Mouse (Mus musculus) kidney, postnatal 10 days (tissue): Measurements from ENCODE around the gene Tor1aip1.

Experiments
- DNase-seq: peaks from one replicate; pipeline ENCODE4 v3.0.0; 2021; ENCODE audit warnings: mixed read lengths

Tor1aip1 gene

DNA sequence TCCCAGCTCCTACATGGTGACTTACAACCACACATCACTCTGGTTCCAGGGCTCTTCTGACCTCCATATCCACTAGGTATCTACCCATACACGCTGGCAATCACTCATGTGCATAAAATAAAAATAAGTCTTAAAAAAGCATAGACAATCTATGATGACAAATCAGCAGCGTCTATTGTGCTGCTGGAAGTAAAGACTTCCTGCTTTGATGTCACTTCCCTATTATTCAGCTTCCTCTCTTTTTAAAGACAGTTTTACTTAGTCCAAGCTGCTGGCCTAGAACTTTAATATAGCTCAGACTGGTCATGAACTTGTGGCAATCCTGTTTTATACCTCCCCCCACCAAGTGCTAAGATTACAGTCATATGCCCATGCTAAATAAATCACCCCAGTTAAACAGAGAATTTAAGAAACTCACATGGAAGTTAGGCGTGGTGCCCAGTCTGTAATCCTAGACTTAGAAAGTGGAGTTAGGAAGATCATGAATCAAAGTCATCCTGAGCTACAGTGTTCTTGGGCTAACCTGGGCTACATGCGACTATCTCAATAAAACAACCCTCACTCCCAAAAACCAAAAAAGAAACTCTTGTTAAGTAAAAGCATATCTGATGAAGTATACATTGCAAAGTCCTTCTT lies 7.8 kb downstream of the Tor1aip1 start:
- no peak for DNase-seq

DNA sequence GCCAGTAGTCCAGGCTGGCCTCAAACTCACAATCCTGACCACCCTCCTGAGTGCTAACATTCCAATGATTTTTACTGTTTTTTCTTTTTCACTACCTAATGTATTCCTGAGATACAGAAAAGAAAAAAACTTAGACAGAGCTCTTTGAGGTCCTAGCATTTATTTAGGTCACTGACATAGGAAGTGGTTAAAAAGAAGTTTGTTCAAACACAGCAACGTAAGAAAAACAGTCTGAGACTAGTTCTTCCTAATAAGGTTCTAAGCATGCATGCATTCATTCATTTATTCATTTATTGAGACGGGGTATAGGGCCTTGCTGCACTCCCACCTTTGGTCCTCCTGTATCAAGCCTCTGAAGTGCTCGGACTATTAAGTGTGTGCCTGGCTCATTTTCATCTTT lies 8.4 kb downstream of the Tor1aip1 start:
- no peak for DNase-seq

DNA sequence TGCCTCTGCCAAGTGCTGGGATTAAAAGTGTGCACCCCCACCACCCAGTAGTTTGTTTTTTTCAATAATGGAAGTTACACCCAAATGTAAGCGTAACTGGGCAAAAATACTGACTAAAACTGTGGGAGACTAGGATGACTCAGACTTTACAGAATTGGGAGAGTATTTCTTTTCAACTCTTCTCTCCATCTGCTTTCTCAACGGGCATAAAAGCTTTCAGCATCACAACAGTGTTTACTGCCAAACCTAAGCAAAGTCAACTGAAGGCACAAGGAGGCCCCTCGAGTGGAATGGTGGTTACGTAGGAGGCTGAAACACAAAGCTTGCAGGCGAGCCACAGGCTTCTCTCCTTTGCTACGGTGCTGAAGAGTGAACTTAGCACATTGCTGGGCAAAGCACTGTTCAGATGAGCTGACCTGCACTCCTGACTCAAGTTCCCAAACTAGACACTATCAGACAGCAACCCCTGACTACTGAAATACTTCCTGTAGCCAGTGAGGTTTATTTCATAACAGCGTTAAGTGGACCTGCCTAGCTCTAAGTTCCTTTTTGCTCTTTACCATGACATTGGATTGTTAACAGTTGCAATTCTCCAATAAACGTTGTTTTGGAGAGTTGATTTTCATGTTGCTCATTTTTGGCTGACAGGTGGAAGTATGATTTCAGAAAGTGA lies 11.3 kb downstream of the Tor1aip1 start:
- DNase-seq, result no peak

DNA sequence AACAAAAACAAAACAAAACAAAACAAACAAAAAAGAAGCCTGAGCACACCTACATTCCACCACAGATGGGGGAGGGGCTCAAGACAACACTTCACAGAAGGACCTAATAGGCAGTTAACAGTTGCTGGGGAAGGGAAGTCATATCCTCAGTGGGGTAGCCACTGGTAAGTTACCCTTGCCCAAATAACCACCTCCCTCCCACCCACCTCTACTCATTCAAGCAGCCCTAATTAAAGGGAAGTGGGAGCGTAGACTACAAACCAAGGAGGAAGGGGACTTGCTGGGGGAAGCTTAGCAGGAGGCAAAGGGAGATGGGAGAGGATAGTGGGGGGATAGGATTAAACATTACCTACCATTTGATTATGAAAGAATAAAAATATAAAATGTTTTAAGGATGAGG lies 15.9 kb downstream of the Tor1aip1 start:
- no peak for DNase-seq

DNA sequence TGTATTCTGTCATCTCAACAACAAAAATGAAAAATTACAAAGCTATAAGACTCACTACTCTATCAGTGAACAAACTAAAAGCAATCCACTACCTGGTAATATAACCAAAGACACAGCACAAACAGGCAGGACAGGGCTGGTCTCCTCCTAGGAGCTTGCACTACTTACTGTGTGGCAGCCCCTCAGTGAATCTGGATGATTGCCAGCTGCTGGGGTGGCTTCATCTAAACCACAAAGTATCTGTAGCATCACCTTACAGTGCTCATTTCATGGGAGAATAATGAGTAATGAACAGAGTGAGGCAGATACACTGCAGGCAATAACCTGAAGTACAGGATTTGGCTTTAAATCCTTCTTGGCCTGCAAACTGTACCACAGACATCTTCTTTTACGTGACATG lies 16.5 kb downstream of the Tor1aip1 start:
- DNase-seq, result no peak

DNA sequence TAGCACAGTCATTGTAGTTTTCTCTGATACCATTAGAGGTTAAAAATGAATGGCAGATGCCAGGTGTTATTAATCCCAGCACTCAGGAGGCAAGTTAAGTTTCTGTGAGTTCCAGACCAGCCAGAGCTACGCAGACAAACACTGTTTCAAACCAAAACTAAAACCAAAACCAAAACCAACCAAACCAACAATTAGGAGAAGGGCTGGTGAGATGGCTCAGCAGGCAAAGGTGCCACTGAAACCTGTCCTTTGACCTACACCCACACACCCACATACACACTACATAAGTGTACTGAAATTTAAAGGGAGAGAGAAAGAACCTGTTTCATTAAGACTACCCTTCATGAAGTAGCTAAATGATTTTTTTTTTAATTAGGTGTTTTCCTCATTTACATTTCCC lies 27.3 kb downstream of the Tor1aip1 start:
- no peak for DNase-seq

DNA sequence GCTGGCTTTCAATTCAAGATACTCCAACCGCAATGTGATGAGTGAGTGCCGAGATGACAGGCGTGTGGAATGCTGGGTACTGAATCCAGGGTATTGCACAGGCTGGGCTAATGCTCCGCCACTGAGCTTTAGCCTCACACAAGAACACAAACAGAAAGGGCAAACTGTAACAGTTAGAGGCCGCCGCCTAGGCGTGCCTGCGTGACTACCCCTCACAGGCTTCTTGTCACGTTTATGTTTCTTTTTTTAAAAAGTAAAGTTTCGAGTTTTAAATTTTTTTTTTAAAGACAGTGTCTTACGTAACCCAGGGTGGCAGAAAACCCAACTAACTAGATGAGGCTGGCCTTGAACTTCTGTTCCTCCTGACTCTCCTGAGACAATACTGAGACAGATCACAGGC lies 30.4 kb downstream of the Tor1aip1 start:
- DNase-seq, result no peak

DNA sequence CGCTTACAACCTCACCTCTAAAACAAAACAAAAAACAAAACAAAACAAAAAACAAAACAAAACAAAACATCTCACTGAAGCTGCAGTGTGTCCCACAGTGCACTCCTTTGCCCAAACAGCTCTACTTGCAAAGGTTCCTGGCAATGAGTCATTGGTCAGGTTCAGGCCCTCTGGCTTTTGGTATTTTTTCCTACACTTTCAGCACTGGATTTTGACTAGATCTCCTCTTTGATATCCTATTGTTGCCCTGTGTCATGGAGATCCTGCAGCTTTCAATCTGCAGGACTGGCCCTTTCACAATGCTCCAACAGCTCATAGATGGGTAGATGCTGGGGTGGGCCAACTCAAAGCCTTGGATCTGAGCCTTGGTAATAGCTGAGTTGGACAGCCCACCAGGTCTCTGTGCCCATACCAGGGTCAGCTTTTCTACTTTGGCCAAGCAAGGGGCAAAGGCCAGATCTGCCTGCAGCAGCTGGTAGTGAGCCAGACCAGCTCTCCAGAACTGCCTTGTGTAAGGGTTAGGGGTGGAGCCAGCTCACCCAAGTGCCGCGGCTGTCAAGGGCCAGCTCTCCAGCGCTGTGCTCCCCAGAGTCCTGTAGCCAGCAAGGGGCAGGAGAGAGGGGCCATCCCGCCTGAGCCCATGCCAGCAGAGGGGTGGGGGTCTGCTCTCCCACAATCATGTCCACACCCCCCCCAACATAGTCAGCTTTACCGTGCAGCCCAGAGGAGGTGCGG lies 32.9 kb downstream of the Tor1aip1 start:
- peak; percentile 49 for DNase-seq

DNA sequence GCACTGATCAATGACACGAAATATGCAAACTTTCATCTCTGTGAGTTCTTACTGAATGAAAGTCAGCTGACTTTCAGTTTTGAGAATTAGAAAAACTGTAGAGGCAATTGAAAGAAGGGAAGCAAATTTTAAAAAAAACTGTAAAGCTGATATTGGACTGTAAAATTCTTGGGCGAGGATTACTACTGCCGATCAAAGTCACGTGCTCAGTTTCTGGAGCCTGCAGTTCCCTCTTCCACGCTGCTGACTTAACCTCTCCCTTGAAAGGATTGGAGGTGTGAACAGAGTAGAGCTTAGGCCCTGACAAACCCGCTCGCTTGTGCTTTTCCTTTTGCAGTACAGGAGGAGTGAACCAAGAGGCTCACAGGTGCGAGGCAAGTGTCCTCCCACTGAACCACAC lies 33.9 kb downstream of the Tor1aip1 start:
- DNase-seq, result no peak

DNA sequence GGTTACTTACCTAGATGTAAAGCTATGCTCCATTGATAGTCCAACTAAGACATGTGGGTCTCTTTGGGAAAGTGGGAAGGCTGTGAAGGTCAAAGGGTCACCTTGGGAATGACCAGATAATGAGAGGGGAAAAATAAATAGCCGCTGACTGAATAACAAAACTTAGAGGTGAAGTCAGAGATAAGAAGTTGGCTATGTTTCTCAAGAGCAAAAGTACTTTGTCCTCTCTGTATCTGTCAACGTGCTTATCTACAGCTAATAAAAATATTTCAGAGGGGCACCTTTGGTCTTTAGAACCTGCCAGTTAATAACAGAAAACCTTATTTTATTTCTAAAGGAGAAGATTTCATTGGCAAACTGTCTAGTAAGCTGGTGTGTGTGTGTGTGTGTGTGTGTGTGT lies 40.7 kb downstream of the Tor1aip1 start:
- DNase-seq, result no peak

DNA sequence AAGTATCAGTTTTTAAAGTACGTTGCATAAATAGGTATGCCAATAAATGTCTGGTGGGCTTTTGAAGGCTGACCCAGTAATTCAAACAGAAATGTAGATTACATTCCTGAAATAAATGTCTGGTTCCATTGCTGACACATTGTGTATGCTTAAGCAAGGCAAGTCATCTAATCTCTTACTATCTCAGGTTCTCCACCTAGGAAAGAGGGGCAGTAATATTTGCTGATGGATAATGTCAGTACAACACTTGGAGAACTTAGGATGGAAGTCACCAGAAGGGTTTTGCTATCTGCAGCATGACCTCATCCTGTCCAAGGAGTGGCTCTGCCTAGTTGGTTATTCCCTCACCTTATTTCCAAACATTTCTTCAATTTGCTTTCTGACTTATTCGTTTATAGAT lies 41.8 kb downstream of the Tor1aip1 start:
- no peak for DNase-seq

DNA sequence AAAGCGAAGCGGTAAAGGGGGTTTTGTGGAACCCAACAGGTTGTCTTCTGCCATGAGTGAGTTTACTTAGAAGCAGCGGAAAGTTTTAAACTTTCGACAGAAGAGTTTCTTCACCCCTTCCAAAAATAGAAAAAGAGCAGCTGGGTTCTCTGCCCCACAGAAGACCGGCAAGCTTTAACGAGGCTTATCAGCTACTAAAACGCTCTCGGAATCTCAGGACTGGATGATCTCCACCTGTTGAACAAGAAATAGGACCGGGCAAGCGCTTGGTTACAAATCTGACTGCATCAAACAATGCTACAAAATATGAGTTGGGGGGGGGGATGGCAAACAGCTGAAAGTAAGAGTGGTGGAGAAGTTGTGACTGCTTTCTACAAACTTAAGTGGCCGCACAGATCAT lies 45.9 kb downstream of the Tor1aip1 start:
- DNase-seq, result no peak

DNA sequence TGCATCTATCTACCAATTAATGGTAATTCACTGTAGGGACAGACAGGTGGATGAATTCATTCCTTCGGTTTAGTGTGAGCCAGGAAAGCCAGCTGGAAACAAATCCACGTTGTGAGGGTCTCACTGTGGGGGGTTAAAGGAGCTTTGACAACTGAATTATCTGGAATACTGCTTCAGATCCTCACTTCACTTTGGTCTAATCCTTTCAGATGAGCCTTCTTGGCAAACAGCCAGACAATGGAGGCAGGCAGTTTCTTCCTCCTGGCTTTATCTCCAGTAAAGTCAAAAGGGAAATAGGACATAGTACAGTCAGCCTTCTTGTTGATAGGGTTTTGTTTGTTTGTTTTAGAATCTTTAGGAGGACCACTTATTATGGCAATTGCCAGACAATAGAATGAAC lies 46.9 kb downstream of the Tor1aip1 start:
- peak; percentile 56 for DNase-seq

DNA sequence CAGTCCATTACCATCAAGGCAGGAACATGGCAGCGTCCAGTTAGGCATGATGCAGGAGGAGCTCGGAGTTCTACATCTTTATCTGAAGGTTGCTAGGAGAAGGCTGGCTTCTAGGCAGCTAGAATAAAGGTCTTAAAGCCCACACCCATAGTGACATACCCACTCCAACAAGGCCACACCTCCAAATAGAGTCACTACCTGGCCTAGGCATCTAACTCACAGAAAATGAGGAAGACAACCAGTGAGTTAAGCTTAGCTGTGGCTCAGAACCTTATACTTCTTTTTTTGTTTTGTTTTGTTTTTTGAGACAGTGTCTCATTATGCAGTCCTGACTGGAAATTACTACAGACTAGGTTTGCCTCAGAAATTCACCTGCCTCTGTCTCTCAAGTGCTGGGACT lies 48.7 kb downstream of the Tor1aip1 start:
- DNase-seq, result no peak

DNA sequence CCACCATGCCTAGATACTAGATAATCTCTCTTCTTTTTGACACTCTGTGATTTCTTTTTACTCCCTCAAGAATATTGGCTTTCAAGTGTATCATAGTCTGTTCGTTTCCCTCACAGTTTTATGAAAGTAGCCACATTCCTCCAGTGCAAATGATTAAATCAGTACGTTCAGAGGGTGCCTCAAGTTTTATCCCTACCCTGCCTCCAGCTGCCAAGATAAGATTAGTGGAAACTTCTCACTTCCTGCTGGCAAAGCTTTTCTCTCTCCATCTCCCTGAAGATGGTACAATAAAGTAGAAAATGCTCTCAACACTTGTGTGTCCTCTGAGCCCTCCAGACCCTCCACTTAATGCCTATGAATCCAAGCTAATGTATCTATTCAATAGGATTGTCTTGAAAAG lies 61.3 kb downstream of the Tor1aip1 start:
- no peak for DNase-seq

DNA sequence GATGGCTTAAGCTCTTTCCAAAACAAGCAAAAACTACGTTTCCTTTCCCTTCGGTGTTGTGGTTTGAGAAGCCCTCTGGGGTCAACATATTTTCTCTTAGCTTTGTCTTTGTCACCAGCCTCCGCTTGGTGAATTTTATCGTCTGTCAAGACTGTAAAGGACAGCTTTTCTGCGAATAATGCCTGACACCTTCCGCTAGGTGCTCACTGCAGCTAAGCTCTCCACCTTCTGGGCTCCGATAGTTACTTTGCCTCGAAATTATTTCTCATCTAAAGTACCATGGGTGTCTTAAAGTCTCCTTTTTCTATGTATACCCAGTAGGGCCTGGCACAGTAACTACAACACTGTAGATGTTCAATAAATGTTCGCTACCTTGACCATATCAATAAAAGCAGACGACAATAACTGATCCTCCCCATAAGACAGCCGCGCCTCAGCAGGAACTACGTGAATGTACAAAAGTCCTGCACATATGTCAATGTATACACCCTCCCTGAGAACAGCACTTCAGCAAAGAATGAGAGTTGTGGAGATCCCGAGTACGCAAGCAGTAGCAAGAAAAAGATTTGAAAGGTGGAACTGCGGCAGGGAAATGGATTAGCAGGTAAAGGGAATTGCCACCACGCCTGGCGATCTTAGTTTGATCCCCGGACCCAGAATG lies 62.4 kb downstream of the Tor1aip1 start:
- peak; percentile 8 for DNase-seq

DNA sequence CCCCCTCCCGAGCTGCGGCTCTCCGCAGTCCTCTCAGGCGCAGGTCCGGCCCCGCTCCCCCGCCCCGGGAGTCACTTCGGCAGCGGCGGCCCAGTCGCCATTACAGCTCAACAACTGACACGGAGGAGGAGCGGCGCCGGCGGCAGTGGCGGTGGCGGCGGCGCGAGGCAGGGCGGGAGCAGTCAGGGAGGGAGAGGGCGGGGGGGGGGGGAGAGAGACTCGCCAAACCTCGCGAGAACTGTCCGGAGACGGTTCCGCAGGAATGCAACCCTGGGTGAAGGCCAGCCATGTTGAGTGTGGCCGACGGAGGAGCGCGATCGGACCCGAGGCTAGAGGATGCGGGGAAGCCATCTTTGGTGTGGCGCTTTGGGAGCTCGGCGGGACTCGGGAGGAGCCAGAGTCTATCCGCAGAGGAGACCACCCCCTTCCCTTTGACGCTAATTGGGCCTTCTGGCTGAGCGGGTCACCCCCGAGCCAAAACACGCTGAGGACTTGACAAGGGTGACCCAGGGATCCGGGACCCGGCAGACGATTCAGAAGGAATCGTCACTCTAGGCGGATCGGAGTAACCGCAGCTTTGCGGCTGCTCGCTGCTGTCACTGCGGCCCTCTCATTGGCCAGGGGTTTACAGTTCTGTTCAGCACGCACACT lies 63.1 kb downstream of the Tor1aip1 start, which contains the start of gene Cep350:
Cep350 (minus strand) TSS at position 188 of the 651 bp plus-strand sequence.
- peak; percentile 98 for DNase-seq

DNA sequence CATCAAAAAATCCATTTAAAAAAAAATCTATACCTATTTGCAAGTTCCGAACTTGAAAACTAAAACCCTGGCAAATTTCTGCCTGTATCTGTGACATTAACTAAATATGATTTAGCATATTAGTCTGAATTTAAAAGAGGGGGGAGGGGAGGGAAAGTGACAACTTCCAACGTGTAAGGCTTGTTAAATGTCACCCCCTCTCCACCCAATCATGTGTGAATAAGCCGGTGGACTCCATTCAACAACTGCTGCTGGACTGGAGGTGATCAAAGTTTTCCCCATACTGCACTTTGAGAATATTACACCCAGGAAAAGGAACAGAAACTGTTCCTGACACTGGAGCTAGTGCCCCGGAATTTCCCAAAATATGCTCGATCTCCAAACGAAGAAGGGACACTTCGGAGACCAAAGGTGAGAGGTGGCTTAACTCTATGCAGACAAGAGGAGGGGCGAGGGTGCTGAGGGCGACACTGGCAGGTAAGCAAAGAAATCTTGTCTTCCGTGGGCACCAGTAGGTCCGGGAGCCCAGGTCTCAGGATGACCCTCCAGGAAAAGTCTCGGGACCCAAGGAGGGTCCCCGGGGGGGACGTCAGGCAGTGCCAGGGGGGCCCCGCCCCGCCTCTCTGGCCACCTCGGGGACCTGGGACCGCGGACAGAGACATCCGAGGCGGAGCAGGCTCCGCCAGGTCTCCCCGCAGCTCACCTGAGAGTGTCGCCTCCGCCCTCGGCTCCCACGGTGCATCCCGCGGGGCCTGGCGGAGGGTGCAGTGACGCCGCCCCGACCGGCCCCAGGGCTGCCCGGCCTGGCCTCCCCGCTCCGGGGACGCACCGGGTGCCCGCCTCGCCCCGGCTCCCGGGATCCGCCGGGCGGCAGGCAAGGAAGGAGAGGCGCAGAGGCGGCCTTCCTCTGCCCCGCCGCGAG lies 63.9 kb downstream of the Tor1aip1 start:
- peak; percentile 65 for DNase-seq
